Mouse (Mus musculus): ENCODE measurements around the gene Calm5. TPM values are rescaled to one million over a fixed set of nuclear protein-coding genes. Genes with fewer than 3 reads are reported as not detected.
A peak's percentile ranks its signal among the peaks of the same experiment; 100 is the strongest.
"Not testable (repeated sequence)": the region's sequence is repeated elsewhere in the genome, so short reads cannot be mapped to it uniquely, and the experiment has no call there.

Calm5 gene
- total RNA-seq, 1 experiment from 2014 or later = not detected

GRCm38 (mm10) chr13:3894549-3894948 is 40.6 kb downstream of the Calm5 start:
- no peak for ATAC-seq (replicated peaks in 1 of 2; ENCODE audit: insufficient read depth in 1 of 2, low FRiP score in 2 of 2, low TSS enrichment in 1 of 2, low read depth in 1 of 2, poor library complexity in 2 of 2, severe bottlenecking in 2 of 2)

- no peak for ATAC-seq (replicated peaks in 1 of 2; ENCODE audit: insufficient read depth in 1 of 2, low FRiP score in 2 of 2, low TSS enrichment in 1 of 2, low read depth in 1 of 2, poor library complexity in 2 of 2, severe bottlenecking in 2 of 2)
Measured at GRCm38 (mm10) chr13:3895397-3895980, 41.5 kb downstream of the Calm5 start.

- ATAC-seq (replicated peaks in 1 of 2; ENCODE audit: insufficient read depth in 1 of 2, low FRiP score in 2 of 2, low TSS enrichment in 1 of 2, low read depth in 1 of 2, poor library complexity in 2 of 2, severe bottlenecking in 2 of 2) = no peak
Measured at GRCm38 (mm10) chr13:3896032-3896431, 42.1 kb downstream of the Calm5 start.

- peak in 1 of 2 experiments; percentile 61; a peak in 2 of 4 replicates for ATAC-seq (replicated peaks in 1 of 2; ENCODE audit: insufficient read depth in 1 of 2, low FRiP score in 2 of 2, low TSS enrichment in 1 of 2, low read depth in 1 of 2, poor library complexity in 2 of 2, severe bottlenecking in 2 of 2)
Measured at GRCm38 (mm10) chr13:3896913-3897312, 42.9 kb downstream of the Calm5 start.

- not testable (repeated sequence) for ATAC-seq (replicated peaks in 1 of 2; ENCODE audit: insufficient read depth in 1 of 2, low FRiP score in 2 of 2, low TSS enrichment in 1 of 2, low read depth in 1 of 2, poor library complexity in 2 of 2, severe bottlenecking in 2 of 2)
Measured at GRCm38 (mm10) chr13:3898202-3898601, 44.2 kb downstream of the Calm5 start.

GRCm38 (mm10) chr13:3899301-3899700 is 45.3 kb downstream of the Calm5 start:
- no peak for ATAC-seq (replicated peaks in 1 of 2; ENCODE audit: insufficient read depth in 1 of 2, low FRiP score in 2 of 2, low TSS enrichment in 1 of 2, low read depth in 1 of 2, poor library complexity in 2 of 2, severe bottlenecking in 2 of 2)

Other genes with a start within 250 kb of the Calm5 start
- gene Fam208b, start 243.1 kb upstream of the Calm5 start, total RNA-seq (2017) = 63.0 and 69.9 TPM in 2 replicates
- gene Asb13, start 220.1 kb upstream of the Calm5 start, total RNA-seq (2017) = 7.8 and 14.4 TPM in 2 replicates
- gene Calml3, start 49.9 kb upstream of the Calm5 start, total RNA-seq (2017) = not detected in 2 replicates
- gene Calm4, start 16.4 kb upstream of the Calm5 start, total RNA-seq (2017) = 2.3 TPM in 1 of 2 replicates, not detected in the other
- gene Net1, start 64.0 kb downstream of the Calm5 start, total RNA-seq (2017) = 137 and 192 TPM in 2 replicates
- not detected in 2 replicates for gene Tubal3, start 64.1 kb downstream of the Calm5 start, total RNA-seq (2017)
- not detected in 2 replicates for gene Ucn3, start 91.2 kb downstream of the Calm5 start, total RNA-seq (2017)
- 0.15 and 0.25 TPM in 2 replicates for gene Akr1c14, start 194.8 kb downstream of the Calm5 start, total RNA-seq (2017)

Measured in hematopoietic stem cell, adult 5-6 weeks (primary cell).